Mouse (Mus musculus) thymus, adult 2 months (tissue): ENCODE data around the gene Ppil1. TPM values are rescaled to one million over a fixed set of nuclear protein-coding genes. Genes with fewer than 3 reads are reported as not detected.

Experiments
- DNase-seq: peaks from one replicate; pipeline ENCODE4 v3.0.0; 2021
- H3K27ac ChIP-seq: fragments of 200-500 bp; 2 replicates; pipeline ENCODE4 v1.5.1; 2012; ENCODE audit warnings: low read length, control low read depth; ENCODE audit not compliant: control insufficient read depth, insufficient read depth
- H3K27me3 ChIP-seq: fragments of 200-500 bp; 2 replicates; pipeline ENCODE4 v1.6.1; 2012; ENCODE audit warnings: mild to moderate bottlenecking, low read length, moderate library complexity, mixed read lengths; ENCODE audit not compliant: control insufficient read depth, insufficient read depth
- H3K36me3 ChIP-seq: fragments of 200-500 bp; 2 replicates; pipeline ENCODE4 v1.6.1; 2012; ENCODE audit warnings: mild to moderate bottlenecking, low read length, moderate library complexity; ENCODE audit not compliant: control insufficient read depth, insufficient read depth
- H3K4me1 ChIP-seq: fragments of 200-500 bp; replicated peaks from 2 replicates; pipeline ENCODE4 v1.6.1; 2012; ENCODE audit warnings: low read length; ENCODE audit not compliant: control insufficient read depth, insufficient read depth
- H3K4me3 ChIP-seq: fragments of 200-500 bp; 2 replicates; pipeline ENCODE4 v1.5.1; 2012; ENCODE audit warnings: mild to moderate bottlenecking, low read length, control low read depth, moderate library complexity; ENCODE audit not compliant: control insufficient read depth, insufficient read depth
- CTCF ChIP-seq: fragments of 200-500 bp; IDR thresholded peaks from 2 replicates; pipeline ENCODE4 v1.5.1; 2012; ENCODE audit warnings: mild to moderate bottlenecking, control low read depth, low read length, moderate library complexity, borderline replicate concordance; ENCODE audit not compliant: control insufficient read depth, poor library complexity, insufficient read depth; ENCODE audit errors: extremely low read depth
- POLR2A ChIP-seq: fragments of 200-500 bp; IDR thresholded peaks from 2 replicates; pipeline ENCODE4 v1.6.1; 2012; ENCODE audit warnings: mild to moderate bottlenecking, low read length, control low read depth, moderate library complexity; ENCODE audit not compliant: control insufficient read depth, poor library complexity, insufficient read depth; ENCODE audit errors: extremely low read depth
- WGBS: fragments of 180-500 bp; shearing (Covaris S2); methylation state at CpG from one replicate; pipeline ENCODE4 v1.1.7; 2018; 5-methylcytosine and 5-hydroxymethylcytosine counted together
- polyA plus RNA-seq: library from polyadenylated mRNA; depleted of rRNA; stranded (reverse); fragments of >200 nt; gene quantifications from 2 replicates; pipeline ENCODE4 v1.2.3, GENCODE M21; 2012

The Ppil1 gene
- polyA plus RNA-seq, 1 experiment = 57.1 TPM

DNA sequence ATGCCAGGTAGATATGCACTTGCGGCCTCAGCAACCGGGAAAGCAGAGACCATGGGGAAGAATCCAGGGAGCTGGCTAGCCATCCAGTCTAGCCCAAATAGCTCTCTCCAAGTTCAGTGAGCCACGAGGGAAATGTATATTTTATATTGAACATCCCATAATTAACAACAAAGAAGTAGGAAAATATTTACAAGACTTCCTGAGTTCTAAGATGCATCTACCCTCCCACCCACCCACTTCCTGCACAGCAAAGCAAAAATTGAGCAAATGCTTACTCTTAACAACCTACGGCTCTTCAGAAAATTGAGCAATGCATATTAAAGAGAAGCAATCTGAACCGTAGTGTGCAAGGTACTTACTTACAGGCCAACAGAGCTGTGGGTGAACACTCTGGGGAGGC is 774 bp upstream of the Ppil1 start:
- H3K36me3 ChIP-seq = peaks cover 5% of the 10 kb centered on the region; the same call in 1 of the 2 replicates
- H3K4me3 ChIP-seq = no peak overlapping the region; the same call in 1 of the 2 replicates
- no peak for DNase-seq
- no peaks in the 10 kb centered on the region for H3K27me3 ChIP-seq
- TF ChIP-seq POLR2A (no peak), CTCF (no peak)
- H3K4me1 ChIP-seq = peaks cover 29% of the 10 kb centered on the region
- peak overlapping the region; percentile 96 for H3K27ac ChIP-seq
- WGBS = 38% methylated on average over 5 of the region's 5 CpGs

DNA sequence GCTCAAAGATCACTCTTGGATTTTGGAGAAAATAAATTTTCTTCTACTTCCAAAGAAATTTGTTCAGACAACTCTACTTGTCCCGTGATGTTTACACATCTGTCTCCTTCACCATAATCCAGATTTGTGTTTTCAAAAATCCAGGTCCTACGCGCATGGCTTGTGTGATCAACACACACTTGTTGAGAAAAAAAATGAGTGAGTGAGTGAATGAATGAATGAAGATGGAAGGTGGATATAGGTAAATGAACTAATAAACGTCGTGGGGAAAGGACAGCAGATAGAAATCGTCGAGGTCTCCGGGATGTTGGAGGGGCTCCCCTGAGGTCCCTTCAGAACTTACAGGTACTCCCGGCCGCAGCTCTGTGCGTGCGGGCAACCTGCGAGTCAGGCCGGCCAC is 569 bp downstream of the Ppil1 start:
- no peak for DNase-seq
- TF ChIP-seq POLR2A (no peak), CTCF (no peak)
- Histone ChIP-seq H3K4me3 (peak overlapping the region; percentile 73), H3K27me3 (no peaks in the 10 kb centered on the region), H3K36me3 (peaks cover 5% of the 10 kb centered on the region; the same call in 1 of the 2 replicates), H3K4me1 (peaks cover 28% of the 10 kb centered on the region), H3K27ac (no peak overlapping the region)
- WGBS = under 1% methylated on average over 14 of the region's 14 CpGs

DNA sequence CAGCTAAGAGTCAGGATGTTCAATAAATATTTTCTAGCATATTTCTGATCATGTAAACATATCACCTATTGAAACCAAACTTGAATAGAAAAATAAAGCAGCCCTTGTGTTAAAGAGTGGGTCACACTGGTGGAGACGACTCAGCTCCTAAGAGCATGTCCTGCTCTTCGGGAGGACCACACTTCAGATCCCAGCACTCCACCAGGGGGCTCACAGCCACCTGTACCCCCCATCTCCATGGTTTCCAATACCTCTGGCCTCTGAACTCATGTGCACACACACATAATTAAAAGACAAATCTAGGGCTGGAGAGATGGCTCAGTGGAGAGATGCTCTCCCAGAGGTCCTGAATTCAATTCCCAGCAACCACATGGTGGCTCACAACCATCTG is 1.7 kb downstream of the Ppil1 start:
- WGBS = 25% methylated on average over 2 of the region's 2 CpGs
- Histone ChIP-seq H3K36me3 (peaks cover 15% of the 10 kb centered on the region), H3K27ac (no peak overlapping the region), H3K27me3 (no peaks in the 10 kb centered on the region), H3K4me1 (peaks cover 28% of the 10 kb centered on the region), H3K4me3 (no peak overlapping the region)
- TF ChIP-seq CTCF (no peak), POLR2A (no peak)
- DNase-seq = no peak

DNA sequence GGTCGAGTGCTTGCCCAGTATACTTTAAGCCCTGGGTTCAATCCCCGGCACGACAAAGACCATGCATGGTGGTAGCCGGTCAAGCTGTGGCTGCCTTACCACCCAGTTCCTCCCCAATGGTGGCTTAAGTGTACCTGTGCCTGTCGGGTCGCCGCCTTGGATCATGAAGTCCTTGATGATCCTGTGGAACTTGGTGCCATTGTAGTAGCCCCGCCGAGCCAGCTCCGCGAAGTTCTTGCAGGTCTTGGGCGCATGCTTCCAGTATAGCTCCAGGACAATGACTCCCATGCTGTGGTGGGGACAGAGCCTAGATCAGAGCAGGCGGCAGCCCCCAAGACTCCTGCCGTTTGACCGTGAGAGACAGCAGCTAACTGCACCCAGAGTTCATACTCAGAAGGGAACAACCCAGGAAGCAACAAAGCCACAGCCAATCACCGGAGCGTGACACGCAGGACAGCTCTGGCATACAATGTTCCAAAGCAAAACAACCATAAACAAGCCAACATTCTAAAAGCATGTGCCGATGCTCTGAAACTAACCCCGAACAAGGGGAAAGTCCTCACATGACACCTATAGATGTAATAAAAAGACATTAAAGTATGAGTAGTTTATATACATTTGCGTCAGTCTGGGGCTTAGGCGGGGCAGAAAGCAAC is 2.3 kb downstream of the Ppil1 start:
- Histone ChIP-seq H3K27ac (no peak overlapping the region), H3K4me3 (no peak overlapping the region), H3K36me3 (peaks cover 15% of the 10 kb centered on the region), H3K4me1 (peaks cover 28% of the 10 kb centered on the region), H3K27me3 (no peaks in the 10 kb centered on the region)
- WGBS = 73% methylated on average over 22 of the region's 22 CpGs
- no peak for TF ChIP-seq CTCF
- TF ChIP-seq POLR2A = no peak
- DNase-seq = no peak

DNA sequence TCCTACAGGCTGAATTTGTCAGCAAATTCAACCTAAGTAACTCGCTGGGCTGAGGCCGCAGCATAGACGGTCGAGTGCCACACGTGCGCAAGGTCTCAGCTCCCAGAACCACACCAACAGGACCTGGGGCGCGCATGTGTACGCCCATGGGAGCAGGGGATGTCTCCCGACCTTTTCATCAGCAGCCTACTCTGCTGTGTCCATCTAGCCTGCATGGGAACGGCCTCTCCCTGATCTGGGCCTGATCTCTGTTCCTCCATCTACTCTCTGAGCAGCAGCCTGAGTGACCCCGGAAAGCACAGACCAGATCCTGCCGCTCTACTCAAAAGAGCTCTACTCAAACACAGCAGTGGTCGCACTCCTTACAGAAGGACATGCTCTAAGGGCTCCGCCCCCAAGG is 3.5 kb downstream of the Ppil1 start:
- Histone ChIP-seq H3K4me3 (no peak overlapping the region), H3K27me3 (no peaks in the 10 kb centered on the region), H3K36me3 (peaks cover 18% of the 10 kb centered on the region), H3K27ac (no peak overlapping the region), H3K4me1 (peaks cover 22% of the 10 kb centered on the region)
- TF ChIP-seq POLR2A (no peak), CTCF (no peak)
- no peak for DNase-seq
- 96% methylated on average over 15 of the region's 15 CpGs for WGBS

DNA sequence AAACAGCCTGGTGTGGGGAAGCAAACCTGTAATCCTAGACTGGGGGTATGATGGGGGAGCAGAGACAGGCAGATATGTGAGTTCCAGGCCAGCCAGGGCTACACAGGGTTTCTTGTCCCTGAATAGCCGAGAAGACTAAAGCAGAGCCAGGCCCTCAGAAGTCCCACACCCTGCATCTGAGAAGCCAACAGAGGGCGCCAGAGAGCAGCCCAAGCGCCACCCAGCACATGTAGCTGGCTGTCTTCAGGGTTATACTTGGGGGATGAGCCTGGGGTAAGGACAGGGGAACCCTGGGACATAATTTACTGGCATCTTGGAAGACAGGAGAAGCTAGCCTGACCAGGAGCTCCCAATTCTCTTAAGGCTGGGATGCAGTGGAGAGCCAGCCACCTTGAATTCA is 4.5 kb downstream of the Ppil1 start:
- Histone ChIP-seq H3K4me1 (peaks cover 20% of the 10 kb centered on the region), H3K27ac (no peak overlapping the region), H3K36me3 (peaks cover 20% of the 10 kb centered on the region), H3K27me3 (no peaks in the 10 kb centered on the region), H3K4me3 (no peak overlapping the region)
- WGBS = 4% methylated on average over 3 of the region's 3 CpGs
- TF ChIP-seq POLR2A (no peak), CTCF (peak; percentile 98)
- peak; percentile 77 for DNase-seq
